Mouse (Mus musculus) urinary bladder, adult 18-20 months (tissue): ENCODE data around the gene Ap2a1.

Experiments
- DNase-seq, 2 experiments: peaks; one replicate each; pipeline ENCODE4 v3.0.0; 2022; ENCODE audit warnings: low spot score in 2 of 2, mixed read lengths in 2 of 2

Gene Ap2a1

DNA sequence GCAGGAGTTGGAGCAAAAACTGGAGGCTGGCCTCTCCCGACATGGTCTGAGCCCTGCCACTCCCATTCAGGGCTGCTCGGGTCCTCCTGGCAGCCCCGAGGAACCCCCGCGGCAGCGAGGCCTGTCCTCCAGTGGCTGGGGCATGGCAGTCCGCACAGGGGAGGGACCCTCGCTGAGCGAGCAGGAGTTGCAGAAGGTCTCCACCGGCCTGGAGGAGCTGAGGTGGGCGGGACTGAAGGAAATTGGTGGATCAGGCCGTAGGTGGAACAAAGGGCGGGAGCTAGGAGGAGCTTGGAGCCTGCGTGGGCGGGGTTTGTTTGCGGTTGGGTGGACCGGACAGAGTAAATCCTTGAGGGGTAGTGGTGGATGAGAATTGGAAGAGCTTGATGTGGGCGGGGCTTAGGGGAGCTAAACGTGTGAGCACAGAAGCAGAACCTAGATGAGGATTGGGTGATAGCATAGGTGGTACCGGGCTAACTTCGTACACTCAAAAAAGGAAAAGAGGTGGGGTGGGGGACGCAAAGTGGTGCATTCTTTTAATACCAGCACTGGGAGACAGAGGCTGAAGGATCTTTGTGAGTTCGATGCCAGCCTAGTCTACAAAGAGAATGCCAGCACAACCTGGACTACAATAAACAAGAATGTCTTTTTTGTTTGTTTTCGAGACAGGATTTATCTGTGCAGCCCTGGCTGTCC, 23.5 kb upstream of the Ap2a1 start:
- DNase-seq = peak; percentile 92

DNA sequence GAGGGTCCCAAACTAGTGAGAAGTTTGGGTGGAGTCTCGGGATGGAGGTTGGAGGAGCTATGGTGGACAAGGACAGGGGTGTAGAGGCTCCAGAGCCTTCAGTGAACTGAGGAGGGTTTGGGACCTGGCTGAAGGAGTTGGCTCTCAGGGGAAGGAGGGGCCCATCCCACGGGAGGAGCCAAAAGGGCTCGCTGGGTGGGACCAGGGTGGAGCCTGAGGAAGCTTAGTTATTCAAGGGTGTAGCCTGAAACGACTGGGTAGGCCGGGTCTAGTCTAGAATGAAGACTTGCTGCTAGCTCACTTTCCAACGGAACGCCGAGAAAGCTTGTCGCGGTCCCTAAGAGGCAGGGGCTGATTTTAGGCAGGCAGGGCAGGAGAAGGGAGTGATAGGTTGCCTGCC, 22.7 kb upstream of the Ap2a1 start:
- peak; percentile 76 to 83 for DNase-seq

DNA sequence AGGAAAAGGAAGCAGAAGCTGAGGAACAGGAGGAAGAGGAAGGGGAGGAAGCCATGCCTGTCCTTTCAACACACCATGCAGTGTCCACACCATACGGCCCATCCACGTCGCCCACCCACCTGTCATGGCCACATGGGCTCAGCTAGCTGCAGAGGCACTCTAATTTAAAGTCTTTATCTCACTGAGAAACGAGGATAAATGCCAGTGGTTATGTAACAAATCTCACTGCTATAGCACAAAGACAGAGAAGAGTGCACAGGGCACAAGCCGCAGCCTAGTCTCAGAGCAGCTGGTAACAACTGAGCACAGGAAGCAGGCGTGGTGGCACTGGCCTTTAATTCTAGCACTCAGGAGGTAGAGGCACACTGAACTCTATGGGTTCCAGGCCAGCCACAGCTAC, 20.6 kb upstream of the Ap2a1 start:
- DNase-seq = no peak

DNA sequence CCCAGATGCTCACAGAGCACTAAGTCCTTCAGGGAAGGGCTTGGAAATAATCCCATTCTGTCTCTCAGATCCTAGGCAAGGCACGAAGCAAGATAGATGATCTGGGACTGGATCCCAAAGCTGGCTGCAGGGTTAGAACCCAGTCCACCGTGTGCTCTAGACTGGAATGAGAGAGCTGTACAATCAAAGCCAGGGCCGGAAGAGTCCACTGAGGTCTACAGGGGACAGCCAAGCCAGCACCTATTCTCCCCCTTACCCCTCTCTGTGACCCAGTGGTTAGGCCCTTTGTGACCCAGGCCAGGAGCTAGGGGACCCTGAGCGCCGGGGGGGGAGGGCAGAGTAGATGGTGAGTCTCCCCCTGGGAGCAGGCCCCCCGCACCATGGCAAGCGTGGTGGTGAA, 13.6 kb upstream of the Ap2a1 start, which contains the start of gene Tsks:
Gene Tsks (plus strand): TSS at position 301 of the 400 bp plus-strand sequence.
- DNase-seq = no peak

DNA sequence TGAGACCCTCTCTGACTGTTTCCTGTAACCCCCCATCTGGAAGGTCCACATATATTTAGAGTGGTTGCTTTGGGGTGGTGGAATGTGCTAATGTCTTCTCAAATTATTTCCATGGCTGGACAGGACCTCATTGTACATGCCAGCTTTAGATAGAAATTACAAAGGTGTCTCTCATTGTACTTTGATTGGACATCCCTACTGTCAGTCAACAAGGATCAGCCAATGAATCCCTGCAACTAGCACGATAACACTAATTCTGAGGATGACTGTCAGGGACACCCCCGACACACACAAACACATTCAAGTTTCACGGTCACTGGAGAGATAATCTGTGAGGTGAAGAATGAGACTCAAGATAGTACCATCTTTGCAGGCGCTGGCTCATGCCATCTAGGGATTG, 9.4 kb upstream of the Ap2a1 start:
- DNase-seq = no peak

DNA sequence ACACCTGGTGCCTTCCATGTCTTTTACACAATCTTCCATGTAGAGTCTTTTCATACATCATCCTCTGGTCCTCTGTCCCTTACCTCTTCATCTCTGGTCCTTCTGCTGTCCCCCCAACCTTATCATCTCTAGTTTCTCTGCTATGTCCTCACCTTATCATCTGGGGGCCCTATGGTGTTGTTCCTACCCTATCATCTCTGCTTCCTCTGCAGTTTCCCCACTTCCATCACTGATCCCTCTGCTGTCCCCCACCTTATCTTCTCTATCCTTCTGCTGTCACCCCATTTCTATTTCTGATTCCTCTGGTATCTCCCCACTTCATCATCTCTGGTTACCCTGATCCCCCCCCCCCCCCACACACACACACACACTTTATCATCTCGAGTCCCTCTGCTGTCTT, 726 bp downstream of the Ap2a1 start:
- DNase-seq = no peak

DNA sequence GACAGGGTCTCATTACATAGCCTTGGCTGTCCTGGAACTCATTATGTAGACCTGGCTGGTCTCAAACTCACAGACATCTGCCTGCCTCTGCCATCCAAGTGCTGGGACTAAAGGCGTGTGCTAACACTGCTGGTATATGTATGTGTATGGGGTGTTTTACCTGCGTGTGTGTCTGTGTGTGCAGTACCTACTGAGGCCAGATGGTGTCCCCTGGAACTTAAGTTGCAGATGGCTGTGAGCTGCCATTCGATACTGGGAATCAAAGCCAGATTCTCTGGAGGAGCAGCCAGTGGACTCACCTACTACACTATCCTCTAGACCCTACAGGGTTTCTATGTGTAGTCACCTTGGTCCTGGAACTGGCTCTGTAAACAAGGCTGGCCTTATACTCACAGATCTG, 3.8 kb downstream of the Ap2a1 start:
- DNase-seq = no peak

DNA sequence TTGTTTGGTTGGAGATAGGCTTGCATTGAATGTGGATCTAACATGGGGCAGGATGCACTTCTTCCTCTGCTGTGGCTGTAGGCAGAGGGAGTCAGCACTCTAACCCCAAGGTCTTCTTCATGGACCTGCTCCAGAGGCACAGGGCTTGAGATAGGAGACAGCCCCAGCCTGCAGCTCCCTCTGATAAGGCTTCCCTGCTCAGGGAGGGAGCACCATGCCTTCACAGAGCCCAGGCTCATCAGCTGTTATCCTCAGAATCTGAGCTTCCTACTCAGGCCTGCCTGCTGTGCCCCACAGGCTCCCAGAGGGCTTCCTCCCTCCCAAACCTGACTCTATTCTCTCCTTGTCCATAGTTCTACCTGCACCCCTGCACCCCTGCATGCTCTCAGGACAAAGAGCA, 6.8 kb downstream of the Ap2a1 start:
- DNase-seq = no peak

DNA sequence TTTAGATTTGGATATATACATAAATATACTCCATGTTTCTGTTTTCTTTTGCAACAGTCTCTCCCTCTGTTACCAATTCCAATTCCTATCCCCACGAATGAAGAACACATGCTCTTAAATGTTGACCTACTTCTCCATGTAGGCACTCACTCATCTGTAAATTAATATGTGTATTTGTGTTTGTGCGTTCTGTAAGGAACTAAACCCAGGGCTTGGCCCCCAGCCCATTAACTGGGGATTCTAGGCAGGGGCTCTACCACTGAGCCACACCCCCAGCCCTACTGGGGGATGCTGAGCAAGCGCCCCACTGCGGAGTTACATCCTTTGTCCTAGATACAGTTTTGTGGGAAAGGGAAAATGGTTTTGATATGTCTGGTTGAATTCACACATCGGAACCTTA, 10.2 kb downstream of the Ap2a1 start:
- DNase-seq = no peak

DNA sequence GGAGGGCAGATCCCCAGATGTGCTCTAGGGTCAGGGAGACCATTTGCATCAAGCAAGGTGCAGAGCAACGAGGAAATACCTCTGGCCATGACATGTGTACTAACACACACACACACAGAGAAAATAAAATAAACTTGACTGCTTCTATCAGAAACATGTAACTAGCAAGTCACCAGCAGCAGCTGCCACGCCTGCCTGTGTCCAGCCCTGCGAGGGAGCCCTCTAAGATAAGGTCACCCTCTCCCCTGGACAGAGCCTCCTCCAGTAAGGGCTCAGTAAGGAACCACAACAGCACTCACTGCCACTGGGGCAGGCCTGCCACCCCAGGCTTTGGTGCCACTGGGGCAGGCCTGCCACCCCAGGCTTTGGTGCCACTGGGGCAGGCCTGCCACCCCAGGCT, 11.1 kb downstream of the Ap2a1 start:
- no peak for DNase-seq

DNA sequence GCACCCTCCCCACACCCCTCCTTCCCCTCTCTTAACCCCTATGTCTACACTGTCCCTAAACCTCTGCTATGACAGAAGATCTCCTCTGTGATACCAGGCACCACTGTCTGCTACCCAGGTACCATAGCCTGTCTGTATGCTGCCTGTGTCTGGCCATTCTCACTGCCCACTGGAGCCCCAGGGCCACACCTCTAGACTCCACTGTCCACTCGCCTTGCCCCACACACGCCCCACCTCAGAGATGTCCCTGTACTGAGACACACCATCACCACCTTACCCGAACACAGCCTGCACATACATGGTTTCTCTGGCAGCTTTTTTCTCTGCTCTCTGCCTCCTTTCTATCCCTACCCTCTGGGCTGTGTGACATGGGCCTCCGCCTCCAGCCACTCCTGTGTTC, 12.4 kb downstream of the Ap2a1 start:
- no peak for DNase-seq

DNA sequence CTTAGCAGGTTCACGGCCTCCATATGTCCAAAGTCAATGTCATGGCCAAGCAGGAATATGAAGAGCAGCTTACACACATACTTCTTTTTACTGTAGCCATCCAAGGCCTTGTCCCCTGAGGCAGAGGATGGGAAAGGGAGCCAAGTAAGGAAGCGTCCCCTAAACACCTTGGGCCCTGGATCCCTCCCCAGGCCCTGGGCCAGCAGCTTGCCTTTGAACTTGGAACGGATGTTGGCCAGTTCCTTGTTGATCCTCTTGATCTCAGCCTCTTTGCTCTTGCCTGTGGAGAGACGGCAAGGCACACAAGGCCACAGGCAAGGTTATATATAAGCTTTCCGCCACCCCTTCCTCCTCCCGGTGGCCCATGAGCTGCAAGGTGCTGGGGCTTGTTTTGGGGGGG, 13.1 kb downstream of the Ap2a1 start:
- DNase-seq = no peak

DNA sequence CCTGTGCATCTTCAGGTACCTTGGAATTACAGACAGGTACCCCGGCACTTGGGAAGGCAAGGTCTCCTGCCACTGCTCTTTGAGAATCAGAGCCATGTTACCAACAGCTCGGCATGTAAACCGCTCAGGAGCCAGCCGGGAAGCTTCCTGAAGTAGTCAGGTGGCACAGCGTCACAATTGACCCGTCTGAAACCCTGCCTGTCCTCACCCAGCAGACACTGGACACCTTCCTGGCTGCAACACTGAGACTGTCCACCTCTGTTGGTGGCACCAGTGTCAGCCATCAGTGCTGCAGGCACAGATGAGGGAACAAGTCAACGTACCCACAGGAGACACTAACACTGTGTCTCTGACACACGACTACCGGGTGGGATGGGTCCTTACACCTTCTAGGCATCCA, 14.0 kb downstream of the Ap2a1 start:
- no peak for DNase-seq

DNA sequence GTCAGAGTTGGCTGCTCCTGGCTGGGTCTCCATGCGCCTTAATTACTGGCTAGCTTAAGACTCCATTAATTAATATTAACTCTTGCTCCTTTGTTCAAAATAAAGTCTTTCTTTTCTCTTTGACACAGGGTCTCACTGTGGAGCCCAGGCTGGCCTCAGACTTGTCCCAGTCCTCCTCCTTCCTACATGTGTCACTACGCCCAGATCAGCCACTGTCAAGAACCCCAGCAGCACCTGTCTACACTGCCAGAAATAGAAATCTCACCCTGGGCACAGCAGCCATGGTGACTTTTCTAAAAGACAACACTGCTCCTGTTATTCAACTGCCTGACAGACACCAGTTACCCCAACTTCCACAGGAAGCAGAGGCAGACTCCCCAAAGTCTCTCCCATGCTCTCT, 14.9 kb downstream of the Ap2a1 start:
- no peak for DNase-seq

DNA sequence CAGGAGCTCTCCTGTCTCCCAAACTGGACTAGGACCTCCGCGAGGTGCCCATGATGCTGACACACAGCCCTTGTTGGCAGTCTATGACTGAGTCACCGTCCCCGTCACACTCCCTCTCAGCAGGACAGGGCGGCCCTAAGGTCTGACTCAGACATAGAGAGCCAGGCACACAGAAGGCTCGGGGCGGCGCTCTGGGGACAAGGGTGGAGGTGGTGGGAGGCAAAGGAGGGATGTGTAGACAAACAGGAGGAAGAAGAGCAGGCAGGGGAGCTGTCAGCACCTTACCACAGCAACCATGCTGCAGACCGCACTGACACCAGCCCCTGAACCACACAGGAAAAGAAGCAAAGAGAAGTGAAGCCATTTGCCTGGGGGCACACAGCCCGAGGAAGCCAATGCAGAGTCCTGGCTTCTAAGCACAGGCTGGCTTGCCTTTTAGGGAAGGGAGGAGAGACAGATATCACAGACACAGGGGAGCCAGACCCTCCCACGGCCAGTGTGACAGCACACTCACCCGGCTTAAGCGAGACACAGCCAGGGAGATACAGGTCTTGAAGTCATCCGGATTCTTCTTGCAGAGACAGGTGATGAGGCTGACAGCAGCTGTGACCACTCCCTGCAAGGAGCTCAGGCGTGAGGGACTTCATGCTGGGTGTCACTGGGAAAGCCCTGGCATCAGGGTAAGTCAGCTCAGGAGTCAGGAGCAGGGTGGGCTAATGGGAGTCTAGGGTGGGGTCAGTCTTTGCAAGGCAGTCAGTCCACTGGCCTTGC, 20.4 kb downstream of the Ap2a1 start:
- DNase-seq = no peak

DNA sequence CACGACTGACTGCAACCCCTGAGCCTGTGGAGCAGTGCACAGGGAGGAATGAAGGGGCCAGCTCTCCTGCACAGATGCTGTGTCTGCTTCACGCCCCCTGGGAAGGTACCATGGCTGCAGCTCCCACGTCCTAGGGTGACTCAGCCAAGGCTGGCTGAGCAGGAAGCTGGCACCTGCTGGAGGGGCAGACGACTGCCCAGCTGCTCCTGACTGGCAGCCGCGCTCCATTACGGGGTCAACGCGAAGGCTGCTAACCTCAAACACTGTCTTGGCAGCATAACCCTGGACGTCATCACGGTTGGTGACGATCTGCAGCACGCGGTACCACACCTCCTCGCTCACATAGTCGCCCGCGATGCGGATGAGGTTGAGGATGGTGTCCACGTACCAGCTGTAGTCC, 23.9 kb downstream of the Ap2a1 start:
- DNase-seq = no peak

DNA sequence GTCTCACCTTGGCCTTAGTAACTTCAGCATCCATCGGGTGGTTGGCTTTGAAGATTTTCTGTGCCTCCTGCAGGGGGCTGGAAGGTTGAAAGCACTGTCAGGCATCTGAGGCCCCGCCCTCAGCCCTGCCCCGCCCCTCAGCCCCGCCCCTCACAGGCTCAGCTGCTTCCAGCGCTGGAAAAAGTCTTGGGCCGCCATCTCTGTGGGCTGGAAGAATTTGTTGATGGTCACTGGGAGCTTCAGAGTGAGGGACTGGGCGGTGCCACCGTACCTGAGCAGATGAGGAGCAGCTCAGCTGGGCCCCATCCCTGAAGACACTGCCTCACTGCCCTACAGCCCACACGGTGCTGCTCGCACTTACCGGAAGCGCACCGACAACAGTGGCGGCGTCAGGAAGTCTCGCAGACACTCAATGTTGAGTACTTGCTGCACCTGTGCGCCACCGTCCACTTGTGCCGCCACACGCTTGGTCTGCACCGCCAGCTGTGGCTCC, 28.0 kb downstream of the Ap2a1 start:
- DNase-seq = peak in 1 of 2 experiments; percentile 21

DNA sequence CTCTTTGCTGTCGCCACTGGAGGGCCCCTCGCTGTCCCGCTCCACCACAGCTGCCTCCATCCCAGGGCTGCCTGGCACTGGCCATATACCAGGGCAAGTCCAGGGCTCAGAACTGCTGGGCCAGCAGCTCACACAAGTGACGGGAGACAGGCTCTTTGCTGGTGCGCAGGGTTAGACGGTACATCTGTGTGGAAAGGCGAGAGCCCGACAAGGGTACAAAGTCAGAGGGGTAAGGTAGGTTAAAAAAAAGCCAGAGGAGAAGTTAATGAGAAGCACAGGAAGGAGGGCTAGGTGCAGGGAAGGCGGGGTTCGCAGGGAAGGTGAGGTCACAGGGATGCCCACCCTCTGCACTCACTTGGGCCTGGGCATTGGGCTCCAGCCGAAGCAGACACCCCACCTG, 28.7 kb downstream of the Ap2a1 start:
- DNase-seq = no peak

DNA sequence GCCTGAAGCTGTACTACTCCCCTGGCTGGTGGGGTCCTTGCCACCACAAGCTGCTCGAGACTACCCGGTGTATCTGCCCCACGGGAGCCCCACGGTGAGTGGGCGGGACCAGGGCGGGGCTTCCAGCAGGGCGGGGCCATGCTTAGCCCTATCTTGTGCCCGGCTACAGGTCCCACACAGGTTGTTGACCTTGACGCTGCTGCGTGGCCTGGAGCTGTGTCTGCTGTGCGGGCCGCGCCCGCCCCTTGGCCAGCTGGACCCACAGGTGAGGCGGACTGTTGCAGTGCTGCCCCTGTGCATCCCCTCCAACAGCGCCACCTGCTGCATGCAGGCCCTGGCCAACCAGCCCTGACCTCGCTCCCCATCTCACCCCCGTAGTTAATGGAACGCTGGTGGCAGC, 30.7 kb downstream of the Ap2a1 start:
- peak in 1 of 2 experiments; percentile 26 for DNase-seq

DNA sequence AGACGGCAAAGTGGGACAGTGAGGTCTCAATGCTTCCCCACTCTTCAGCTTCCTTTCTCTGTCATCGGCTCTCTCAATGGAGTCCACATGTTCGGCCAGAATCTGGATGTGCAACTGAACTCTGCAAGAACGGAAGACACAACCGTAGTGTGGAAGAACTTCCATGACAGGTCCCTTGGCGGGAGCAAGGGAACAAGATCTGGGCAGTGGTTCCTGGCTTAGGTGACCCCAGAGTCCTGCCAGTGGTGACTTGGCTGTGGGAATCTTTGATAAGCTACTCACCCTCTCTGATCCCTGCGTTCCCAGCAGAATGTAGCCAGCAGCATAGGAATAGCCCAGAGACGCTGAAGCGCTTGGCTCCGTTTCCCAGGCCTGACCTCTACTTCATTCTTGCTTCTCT, 32.8 kb downstream of the Ap2a1 start:
- DNase-seq = no peak

DNA sequence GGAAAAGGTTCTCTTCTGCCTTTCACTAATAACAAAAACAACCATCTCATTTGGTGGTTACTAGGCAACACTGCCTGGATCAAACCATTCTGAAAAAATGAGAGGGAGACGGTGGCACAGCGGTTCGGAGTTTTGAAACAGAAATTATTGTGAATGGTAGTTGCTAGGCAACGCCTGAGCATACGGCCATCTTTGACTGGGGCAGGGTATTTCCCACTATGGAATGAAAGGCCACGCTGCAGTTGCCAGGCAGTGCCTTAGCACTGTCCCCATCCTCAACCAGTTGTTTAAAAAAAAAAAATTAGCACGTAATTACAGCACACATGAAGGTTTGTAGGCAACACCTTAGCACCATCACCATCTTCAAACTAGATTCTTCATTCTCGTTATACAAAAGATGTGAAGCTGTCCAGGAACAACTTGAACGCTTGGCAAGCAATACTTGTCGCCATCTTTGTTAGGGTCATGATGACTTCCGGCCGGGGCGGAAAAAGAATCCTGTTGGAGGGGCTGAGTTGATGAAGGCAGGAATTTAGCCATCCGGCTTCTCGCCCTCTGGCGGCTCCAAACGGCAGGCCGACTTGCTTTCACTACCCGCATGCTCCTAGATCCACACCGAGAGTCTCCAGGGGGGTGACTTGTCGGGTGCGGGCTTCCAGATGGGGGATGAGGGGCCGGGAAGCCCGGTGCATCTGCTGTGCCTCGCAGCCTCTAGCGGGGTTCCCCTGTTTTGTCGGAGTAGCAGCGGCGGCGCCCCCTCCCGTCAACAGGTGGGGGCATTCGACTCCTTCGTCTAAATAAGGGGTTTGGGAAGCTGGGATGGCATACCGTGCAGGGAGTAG, 33.5 kb downstream of the Ap2a1 start, which contains the start of gene Fuz:
Gene Fuz (plus strand): TSS at position 487 of the 842 bp plus-strand sequence.
- DNase-seq = peak; percentile 78 to 88

DNA sequence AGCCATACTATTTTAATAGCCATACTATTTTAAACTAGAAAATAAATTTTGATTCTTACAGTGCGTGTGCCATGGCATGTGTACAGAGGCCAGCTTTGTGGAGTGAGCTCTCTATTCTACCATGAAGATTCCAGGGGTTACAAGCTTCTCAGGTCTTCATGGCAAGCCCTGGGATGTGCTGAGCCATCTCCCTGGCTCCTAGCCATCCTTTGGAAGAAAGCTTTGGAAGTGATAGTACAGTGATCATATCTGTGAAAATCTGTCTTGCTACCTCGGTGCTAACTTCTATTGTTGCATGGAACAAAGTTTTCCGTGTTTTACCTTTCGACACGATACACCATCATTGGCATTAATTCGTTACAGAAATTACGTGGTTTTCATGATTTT, 34.1 kb downstream of the Ap2a1 start:
- DNase-seq = no peak
